Mouse (Mus musculus): ENCODE results near the gene Gpr157.

DNA sequence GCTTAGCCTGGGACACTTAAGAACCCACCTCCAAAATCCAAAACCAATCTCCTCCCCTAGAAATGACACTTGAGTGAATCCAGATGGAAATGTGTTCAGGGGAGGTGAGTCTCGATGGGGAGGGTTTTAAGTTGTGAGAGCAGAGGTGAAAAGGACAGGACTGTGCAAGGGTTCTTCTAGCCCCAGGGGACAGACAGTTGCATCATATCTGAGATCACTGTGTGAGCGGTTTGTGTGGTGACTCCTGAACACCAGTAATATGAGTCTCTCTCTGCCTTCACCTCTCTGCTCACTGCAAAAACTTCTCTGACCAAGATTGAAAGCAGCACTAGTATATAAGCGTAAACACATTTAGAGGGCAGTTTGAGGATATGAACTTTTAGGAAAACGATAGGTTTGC is 59.1 kb downstream of the Gpr157 start:
- no peak for TF ChIP-seq CTCF (IDR thresholded peaks at IDR 0.05; ENCODE audit: extremely low read depth, insufficient read depth, low read length)
- no peak for TF ChIP-seq POLR2A (IDR thresholded peaks at IDR 0.05; ENCODE audit: extremely low read depth, insufficient read depth, low read length)
